Mouse (Mus musculus): ENCODE results near the gene Brap.
"Not testable (repeated sequence)": the region's sequence is repeated elsewhere in the genome, so short reads cannot be mapped to it uniquely, and the experiment has no call there.

The Brap gene

GRCm38 (mm10) chr5:121660059-121660896 lies at the start of gene Brap, which contains the start of gene Acad10:
TSS of gene Brap (plus strand) at chr5:121660563.
TSS of gene Acad10 (minus strand) at chr5:121660514.
- DNase-seq (ENCODE audit: extremely low read depth, insufficient read length, low spot score), result peak; percentile 96

- DNase-seq (ENCODE audit: extremely low read depth, insufficient read length, low spot score), result no peak
Observed at GRCm38 (mm10) chr5:121612036-121612435, 48.3 kb upstream of the Brap start.

GRCm38 (mm10) chr5:121614921-121615320 lies 45.4 kb upstream of the Brap start:
- not testable (repeated sequence) for DNase-seq (ENCODE audit: extremely low read depth, insufficient read length, low spot score)

GRCm38 (mm10) chr5:121618592-121619513 lies 41.5 kb upstream of the Brap start, which contains the start of gene Acad12:
TSS of gene Acad12 (minus strand) at chr5:121618938.
- DNase-seq (ENCODE audit: extremely low read depth, insufficient read length, low spot score), result peak; percentile 91

DNA sequence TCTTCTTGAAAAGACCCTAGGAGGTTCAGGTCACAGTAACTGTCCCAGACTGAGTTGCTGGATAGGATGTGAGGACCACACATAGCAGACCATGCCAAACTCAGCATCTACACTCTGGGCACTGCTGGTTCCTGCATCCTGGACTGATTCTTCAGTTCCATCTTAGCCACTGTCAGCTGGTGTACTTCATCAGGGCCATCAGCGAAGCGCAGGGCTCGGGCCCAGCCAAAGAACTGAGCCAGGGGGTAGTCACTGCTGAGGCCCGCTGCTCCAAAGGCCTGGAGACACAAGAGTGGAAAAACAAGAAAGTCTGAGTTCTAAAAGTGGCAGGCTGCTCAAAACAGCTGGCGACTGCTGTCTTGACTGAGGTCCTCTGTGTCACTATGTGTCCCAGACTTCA lies 39.3 kb upstream of the Brap start:
- no peak for DNase-seq (ENCODE audit: extremely low read depth, insufficient read length, low spot score)

DNA sequence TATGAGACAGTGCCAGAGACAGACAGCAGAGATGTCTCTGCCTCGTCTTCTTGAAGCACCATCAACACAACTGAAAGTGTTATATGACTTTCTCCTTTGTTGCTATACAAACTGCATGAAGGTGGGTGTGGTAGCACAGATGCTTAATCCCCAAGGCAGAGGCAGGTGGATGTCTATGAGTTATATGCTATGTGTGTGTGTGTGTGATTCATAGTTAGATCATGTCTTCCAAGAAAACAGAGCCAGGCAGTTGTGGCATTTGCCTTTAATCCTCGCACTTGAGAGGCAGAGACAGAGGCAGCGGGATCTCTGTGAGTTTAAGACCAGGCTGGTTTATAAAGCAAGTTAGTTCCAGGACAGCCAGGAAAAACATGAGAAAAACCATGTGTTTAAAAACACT lies 37.1 kb upstream of the Brap start:
- peak; percentile 66 for DNase-seq (ENCODE audit: extremely low read depth, insufficient read length, low spot score)

DNA sequence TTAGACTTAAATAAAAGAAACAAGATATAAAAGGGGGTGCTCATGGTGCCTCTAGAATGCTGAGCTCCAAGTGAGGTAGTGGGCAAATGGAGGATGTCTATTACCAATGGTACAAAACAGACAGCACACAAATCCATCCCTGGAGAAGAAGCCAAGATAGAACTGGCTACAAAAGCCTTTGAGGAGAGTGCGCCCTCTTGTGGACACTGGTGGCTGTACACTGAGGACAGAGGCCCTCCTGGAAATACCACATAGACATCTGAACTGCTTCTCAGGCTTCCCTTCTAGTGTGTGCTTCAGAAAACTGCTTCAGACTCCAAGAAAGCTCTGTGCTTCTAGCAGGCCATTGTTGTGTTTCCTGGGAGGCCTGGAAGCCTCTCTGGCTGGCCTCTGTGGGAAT lies 32.5 kb upstream of the Brap start:
- DNase-seq (ENCODE audit: extremely low read depth, insufficient read length, low spot score), result no peak

DNA sequence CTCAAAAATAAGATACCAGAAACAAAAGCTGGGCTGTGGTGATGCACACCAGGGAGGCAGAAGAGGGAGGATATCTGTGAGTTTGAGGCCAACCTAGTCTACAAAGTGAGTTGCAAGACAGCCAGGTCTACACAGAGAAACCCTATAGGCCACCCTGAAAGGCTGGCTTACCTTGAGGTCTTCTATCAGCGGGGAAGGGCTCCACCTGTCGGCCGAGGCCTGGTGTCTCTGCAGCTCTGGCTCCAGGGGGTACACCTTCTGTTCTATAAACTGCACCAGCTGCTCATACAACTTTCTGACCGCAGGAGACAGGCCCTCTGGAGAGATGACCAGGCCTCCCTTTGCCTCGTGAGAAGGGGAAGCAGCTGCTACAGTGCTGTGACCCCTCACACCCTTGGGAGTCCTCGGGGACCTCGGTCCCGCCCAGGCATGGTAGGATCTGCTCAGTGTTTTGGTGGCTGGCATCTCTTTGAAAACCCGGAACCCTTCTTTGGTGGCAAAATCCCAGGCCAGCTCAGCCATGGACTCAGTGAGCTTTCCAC lies 29.2 kb upstream of the Brap start:
- DNase-seq (ENCODE audit: extremely low read depth, insufficient read length, low spot score), result not testable (repeated sequence)

- DNase-seq (ENCODE audit: extremely low read depth, insufficient read length, low spot score), result no peak
Observed at GRCm38 (mm10) chr5:121632804-121633203, 27.6 kb upstream of the Brap start.

GRCm38 (mm10) chr5:121634668-121635067 lies 25.7 kb upstream of the Brap start:
- DNase-seq (ENCODE audit: extremely low read depth, insufficient read length, low spot score), result no peak

DNA sequence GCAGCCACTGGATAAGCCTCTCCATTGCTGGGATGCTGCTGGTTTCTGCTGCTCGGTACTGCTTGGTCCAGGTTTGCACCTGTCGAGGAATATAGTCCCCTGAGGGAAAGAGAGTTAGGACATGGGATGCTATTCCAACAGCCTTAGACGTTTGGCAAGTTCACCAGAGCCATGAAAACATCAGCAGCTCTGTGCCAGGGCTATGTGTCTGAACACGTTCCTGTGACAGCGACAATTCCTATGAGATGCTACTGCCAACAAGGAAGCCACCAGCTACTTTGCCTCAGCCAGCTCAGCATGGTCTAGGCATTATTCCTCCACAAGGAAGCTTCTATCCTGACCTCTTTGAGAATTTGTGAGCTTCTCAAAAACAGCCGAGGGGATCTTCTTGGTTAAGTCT lies 23.1 kb upstream of the Brap start:
- no peak for DNase-seq (ENCODE audit: extremely low read depth, insufficient read length, low spot score)

DNA sequence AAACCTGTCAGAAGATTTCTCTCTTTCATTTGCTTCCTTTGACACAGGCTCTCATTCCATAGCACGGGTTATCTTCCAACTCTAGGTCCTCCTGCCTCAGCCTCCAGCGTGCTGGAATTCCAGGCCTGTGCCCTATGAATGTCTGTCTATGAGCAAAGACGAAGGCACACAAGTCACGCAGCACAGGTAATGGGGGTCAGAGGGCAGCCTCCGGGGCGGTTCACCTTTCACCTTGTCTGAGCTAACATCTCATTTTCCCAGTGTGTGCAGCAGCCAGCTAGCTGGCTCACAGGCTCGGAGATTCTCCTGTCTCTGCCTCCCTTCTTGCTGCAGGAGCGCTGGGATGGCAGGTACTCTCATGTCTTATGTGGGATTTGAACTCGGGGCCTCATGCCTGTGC lies 20.8 kb upstream of the Brap start:
- no peak for DNase-seq (ENCODE audit: extremely low read depth, insufficient read length, low spot score)

DNA sequence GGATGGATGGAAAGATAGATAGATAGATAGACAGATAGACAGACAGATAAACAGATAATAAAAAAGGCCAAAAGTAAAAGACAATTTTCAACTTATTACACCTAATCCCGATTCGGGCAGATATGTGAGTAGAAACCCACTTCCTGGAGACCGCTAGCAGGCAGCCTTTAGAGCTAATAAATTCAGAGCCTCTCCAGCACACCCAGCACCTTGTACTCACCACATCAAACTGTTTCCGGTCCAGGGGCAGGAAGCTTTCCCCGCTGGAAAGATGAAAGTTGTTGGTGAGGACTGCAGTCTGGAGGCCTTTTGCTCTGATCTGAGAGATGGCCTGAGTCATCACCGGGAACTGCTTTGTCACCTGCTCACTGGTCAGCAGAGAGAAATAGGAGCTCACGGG lies 11.2 kb upstream of the Brap start:
- DNase-seq (ENCODE audit: extremely low read depth, insufficient read length, low spot score), result no peak

GRCm38 (mm10) chr5:121654526-121654925 lies 5.8 kb upstream of the Brap start:
- no peak for DNase-seq (ENCODE audit: extremely low read depth, insufficient read length, low spot score)

DNA sequence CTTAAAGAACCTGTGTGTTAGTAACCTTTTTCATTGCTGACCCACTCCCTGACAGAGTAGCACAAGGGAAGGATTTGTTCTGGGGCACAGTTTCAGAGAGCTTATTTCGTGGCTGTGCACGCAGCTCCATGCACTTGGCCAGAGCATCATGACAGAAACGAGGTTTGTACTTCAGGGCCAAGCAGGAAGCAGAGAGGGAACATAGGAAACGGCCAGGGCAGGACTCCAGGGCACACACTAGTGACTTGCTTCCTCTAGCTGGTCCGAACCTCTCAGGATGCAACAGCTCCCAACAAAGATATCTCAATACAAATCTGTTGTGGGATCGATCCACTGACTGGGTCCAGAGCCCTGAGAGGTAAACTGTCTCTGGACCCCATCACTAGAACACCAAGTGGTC lies 3.5 kb upstream of the Brap start:
- not testable (repeated sequence) for DNase-seq (ENCODE audit: extremely low read depth, insufficient read length, low spot score)

GRCm38 (mm10) chr5:121657656-121658055 lies 2.7 kb upstream of the Brap start:
- DNase-seq (ENCODE audit: extremely low read depth, insufficient read length, low spot score), result not testable (repeated sequence)

- DNase-seq (ENCODE audit: extremely low read depth, insufficient read length, low spot score), result peak; percentile 60
Observed at GRCm38 (mm10) chr5:121660897-121661254, 513 bp downstream of the Brap start.

GRCm38 (mm10) chr5:121661494-121661893 lies 1.1 kb downstream of the Brap start:
- no peak for DNase-seq (ENCODE audit: extremely low read depth, insufficient read length, low spot score)

GRCm38 (mm10) chr5:121663456-121663855 lies 3.1 kb downstream of the Brap start:
- DNase-seq (ENCODE audit: extremely low read depth, insufficient read length, low spot score), result no peak

DNA sequence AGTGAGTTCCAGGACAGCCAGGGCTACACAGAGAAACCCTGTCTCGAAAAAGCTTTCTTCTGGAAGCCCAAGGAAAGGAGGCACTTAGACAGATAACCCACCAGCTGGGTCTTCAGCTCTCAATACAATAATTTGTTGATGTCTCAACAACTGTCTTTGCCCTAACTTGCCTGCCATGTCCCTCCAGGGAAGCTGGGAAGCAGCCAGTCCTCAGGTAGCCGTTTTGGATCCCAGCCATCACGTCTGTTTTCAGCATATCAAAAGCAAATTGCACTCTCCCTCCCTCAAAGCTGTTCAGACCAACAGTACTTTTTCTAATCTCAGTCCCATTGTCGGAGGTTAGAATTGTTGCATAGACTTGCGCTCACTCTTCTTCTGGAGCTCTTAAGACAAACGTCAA lies 3.7 kb downstream of the Brap start:
- DNase-seq (ENCODE audit: extremely low read depth, insufficient read length, low spot score), result no peak

DNA sequence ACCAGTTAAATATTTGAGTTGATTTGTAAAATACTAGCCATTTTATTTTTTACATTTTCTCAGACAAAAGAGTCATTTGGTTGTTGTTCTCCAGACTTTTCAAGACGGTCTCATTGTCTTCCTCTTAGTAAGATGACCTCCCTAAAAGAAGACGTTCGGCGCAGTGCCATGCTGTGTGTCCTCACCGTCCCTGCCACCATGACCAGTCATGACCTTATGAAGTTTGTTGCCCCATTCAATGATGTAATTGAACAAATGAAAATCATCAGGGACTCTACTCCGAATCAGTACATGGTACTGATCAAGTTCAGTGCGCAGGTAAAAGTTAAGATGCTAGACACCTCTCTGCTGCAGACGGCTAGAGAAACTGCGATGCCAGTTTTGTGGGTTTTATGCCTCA lies 4.6 kb downstream of the Brap start:
- no peak for DNase-seq (ENCODE audit: extremely low read depth, insufficient read length, low spot score)

Data from 3134 (cell line).